Mouse (Mus musculus) CH12.LX (cell line): ENCODE data around the gene Cfap61.

Experiments used
- BHLHE40 ChIP-seq: IDR thresholded peaks from 2 replicates; pipeline ENCODE4 v1.6.1; 2011; ENCODE audit warnings: mild to moderate bottlenecking, low read depth, low read length, improper control_type of control experiment
- CHD2 ChIP-seq: IDR thresholded peaks from 2 replicates; pipeline ENCODE4 v1.6.1; 2011; ENCODE audit warnings: low read length, improper control_type of control experiment
- CTCF ChIP-seq, 2 experiments: IDR thresholded peaks in 1 of 2; conservative IDR thresholded peaks in 1 of 2; 2 replicates each; pipeline ENCODE4 v1.5.1; 2011 to 2012; ENCODE audit warnings: low read depth in 2 of 2, low read length in 2 of 2, improper control_type of control experiment in 1 of 2, inconsistent platforms in 1 of 2, mild to moderate bottlenecking in 1 of 2, moderate library complexity in 1 of 2
- EP300 ChIP-seq: IDR thresholded peaks from 2 replicates; pipeline ENCODE4 v1.6.1; 2011; ENCODE audit warnings: low read length, improper control_type of control experiment
- POLR2A ChIP-seq: IDR thresholded peaks from 2 replicates; pipeline ENCODE4 v1.6.1; 2011; ENCODE audit warnings: low read depth, mild to moderate bottlenecking, improper control_type of control experiment, low read length
- USF1 ChIP-seq: IDR thresholded peaks from 2 replicates; pipeline ENCODE4 v1.6.1; 2014; ENCODE audit warnings: low read depth, mild to moderate bottlenecking, inconsistent platforms, low read length, improper control_type of control experiment

- TF ChIP-seq BHLHE40 (no peak), POLR2A (no peak), CHD2 (no peak), EP300 (no peak), USF1 (no peak), CTCF (conservative IDR thresholded peaks at IDR 0.05 in 1 of 2, IDR thresholded peaks at IDR 0.05 in 1 of 2; ENCODE audit: low read depth in 2 of 2, low read length in 2 of 2) (no peak)
Measured at GRCm38 (mm10) chr2:146169492-146169891, 234.9 kb downstream of the Cfap61 start.
